Mouse (Mus musculus) neural tube, embryonic 11.5 days (tissue): Measurements from ENCODE around the gene Trmt61a. TPM values are rescaled to one million over a fixed set of nuclear protein-coding genes. Genes with fewer than 3 reads are reported as not detected.

Experiments used
- ATAC-seq: fragments of 200-750 bp; cut with Nextera tagmentation; 2 replicates; pipeline ENCODE4 v1.8.0; 2017; ENCODE audit warnings: moderate number of reproducible peaks, mild to moderate bottlenecking, moderate TSS enrichment, moderate library complexity; ENCODE audit not compliant: insufficient read depth, low FRiP score, low TSS enrichment
- DNase-seq: peaks from one replicate; pipeline ENCODE4 v3.0.0-alpha.2; 2015; ENCODE audit warnings: low spot score
- H3K27ac ChIP-seq: fragments of 300-500 bp; sonication (generic); 2 replicates; pipeline ENCODE4 v1.5.1; 2014; ENCODE audit warnings: low read depth, mild to moderate bottlenecking, low read length
- H3K27me3 ChIP-seq: fragments of 300-500 bp; sonication (generic); 2 replicates; pipeline ENCODE4 v1.6.1; 2014; ENCODE audit warnings: mild to moderate bottlenecking, low read length, mixed read lengths; ENCODE audit not compliant: control insufficient read depth, insufficient read depth
- H3K36me3 ChIP-seq: fragments of 300-500 bp; sonication (generic); 2 replicates; pipeline ENCODE4 v1.6.1; 2014; ENCODE audit warnings: mild to moderate bottlenecking, low read length, moderate library complexity, mixed read lengths; ENCODE audit not compliant: control insufficient read depth, insufficient read depth
- H3K4me1 ChIP-seq: fragments of 300-500 bp; sonication (generic); 2 replicates; pipeline ENCODE4 v1.6.1; 2014; ENCODE audit warnings: low read length, mixed read lengths; ENCODE audit not compliant: control insufficient read depth, insufficient read depth
- H3K4me2 ChIP-seq: fragments of 300-500 bp; sonication (generic); 2 replicates; pipeline ENCODE4 v1.6.1; 2014; ENCODE audit warnings: low read depth, mild to moderate bottlenecking, moderate library complexity
- H3K4me3 ChIP-seq: fragments of 300-500 bp; sonication (generic); 2 replicates; pipeline ENCODE4 v1.5.1; 2014; ENCODE audit warnings: low read depth, low read length
- H3K9ac ChIP-seq: fragments of 300-500 bp; sonication (generic); 2 replicates; pipeline ENCODE4 v1.6.1; 2014; ENCODE audit warnings: mild to moderate bottlenecking, low read length
- H3K9me3 ChIP-seq: fragments of 300-500 bp; sonication (generic); 2 replicates; pipeline ENCODE4 v1.6.1; 2016; ENCODE audit warnings: low read length; ENCODE audit not compliant: control insufficient read depth
- WGBS: fragments of 180-500 bp; shearing (Covaris S2); extraction: QIAGEN DNeasy Blood & Tissue Kit; methylation state at CpG from one replicate; pipeline ENCODE4 v1.1.7; 2014; 5-methylcytosine and 5-hydroxymethylcytosine counted together
- polyA plus RNA-seq: library from polyadenylated mRNA; unstranded; fragments of >200 nt; fragmentation: Nextera tagmentation; extraction: Ambion mirVana; gene quantifications from 2 replicates; pipeline ENCODE4 v1.2.1, GENCODE M21; 2014

Trmt61a gene
- polyA plus RNA-seq, 1 experiment from 2014 or later: 6.6 TPM

DNA sequence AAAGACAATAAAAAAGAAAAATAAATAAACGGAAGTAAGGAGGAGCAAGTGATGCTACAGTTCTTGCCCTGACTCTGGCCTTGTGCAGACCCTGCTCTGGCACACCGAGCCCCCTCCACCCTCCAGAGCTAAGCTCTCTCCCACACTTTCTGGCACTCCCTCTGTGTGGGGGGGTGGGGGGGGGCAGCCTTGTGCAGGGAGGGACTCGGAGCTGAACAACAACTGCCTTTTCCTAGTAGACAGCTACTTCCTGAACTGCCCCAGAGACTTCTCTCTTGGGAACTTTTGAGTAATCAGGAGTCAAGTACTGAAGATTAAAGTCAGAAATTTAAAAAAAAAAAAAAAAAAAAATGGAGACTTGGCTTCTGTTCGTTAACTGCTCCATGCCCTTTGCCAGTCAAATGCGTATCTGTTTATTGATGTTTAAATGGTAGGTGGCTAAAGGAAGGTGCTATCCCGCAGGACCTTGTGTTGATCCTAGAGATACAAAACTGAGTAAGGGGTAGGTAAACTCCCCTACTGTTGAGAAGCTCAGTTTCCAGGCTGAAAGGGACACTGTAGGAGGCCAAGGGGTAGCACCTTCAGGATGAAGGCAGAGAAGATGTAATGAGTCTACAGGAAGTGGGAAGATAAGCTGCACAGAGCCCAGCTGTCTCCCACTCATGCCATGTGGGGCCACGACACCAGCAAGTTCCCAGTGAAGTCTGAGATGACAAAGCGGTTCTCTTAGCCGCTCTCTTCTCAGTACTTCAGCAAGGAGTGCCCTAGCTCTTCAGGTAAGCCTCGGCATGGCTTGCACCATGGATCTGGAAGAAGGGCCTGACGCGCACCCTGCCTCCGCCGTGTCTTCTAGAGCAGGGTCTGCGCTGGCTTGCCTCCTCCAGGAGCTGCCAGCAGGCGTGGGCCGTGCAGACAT, 14.4 kb upstream of the Trmt61a start:
- H3K27ac ChIP-seq: peak overlapping the region; percentile 40; the same call in 1 of the 2 replicates
- no peaks in the 10 kb centered on the region for H3K27me3 ChIP-seq
- no peak overlapping the region for H3K9ac ChIP-seq
- ATAC-seq (no peak), DNase-seq (no peak)
- H3K9me3 ChIP-seq: no peaks in the 10 kb centered on the region
- no peak overlapping the region for H3K4me3 ChIP-seq
- H3K36me3 ChIP-seq: no peaks in the 10 kb centered on the region; the same call in 1 of the 2 replicates
- no peaks in the 10 kb centered on the region for H3K4me1 ChIP-seq
- 78% methylated on average over 17 of the region's 17 CpGs for WGBS
- no peak overlapping the region for H3K4me2 ChIP-seq

DNA sequence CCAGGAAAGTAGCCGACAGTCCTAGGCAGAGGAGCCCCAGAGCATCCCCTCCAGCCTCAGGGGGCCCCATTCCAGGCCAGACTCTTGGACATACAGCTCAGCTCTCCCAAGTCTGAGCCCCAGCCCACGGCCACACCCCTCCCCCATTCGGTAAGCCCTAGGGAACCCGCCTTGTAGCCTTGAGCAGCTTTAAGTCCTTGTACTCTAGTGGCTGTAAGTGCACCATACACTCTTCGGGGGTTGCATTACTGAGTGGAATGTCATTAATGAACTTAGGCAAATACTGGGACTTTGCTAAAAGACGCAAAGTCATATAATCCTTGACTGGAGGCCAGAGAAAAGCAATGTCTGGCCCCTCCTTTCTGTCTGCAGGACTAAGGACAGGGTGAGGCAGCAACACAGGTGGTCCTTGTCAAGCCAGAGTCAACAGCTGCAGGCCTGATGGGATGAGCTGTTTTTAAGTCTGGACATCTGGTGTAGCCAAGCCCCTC, 13.7 kb upstream of the Trmt61a start:
- H3K9ac ChIP-seq: no peak overlapping the region
- H3K4me2 ChIP-seq: no peak overlapping the region
- DNase-seq (no peak), ATAC-seq (no peak)
- no peaks in the 10 kb centered on the region for H3K27me3 ChIP-seq
- no peaks in the 10 kb centered on the region for H3K9me3 ChIP-seq
- H3K27ac ChIP-seq: peak overlapping the region; percentile 40; the same call in 1 of the 2 replicates
- no peak overlapping the region for H3K4me3 ChIP-seq
- H3K36me3 ChIP-seq: no peaks in the 10 kb centered on the region; the same call in 1 of the 2 replicates
- H3K4me1 ChIP-seq: no peaks in the 10 kb centered on the region
- WGBS: 53% methylated on average over 6 of the region's 6 CpGs

DNA sequence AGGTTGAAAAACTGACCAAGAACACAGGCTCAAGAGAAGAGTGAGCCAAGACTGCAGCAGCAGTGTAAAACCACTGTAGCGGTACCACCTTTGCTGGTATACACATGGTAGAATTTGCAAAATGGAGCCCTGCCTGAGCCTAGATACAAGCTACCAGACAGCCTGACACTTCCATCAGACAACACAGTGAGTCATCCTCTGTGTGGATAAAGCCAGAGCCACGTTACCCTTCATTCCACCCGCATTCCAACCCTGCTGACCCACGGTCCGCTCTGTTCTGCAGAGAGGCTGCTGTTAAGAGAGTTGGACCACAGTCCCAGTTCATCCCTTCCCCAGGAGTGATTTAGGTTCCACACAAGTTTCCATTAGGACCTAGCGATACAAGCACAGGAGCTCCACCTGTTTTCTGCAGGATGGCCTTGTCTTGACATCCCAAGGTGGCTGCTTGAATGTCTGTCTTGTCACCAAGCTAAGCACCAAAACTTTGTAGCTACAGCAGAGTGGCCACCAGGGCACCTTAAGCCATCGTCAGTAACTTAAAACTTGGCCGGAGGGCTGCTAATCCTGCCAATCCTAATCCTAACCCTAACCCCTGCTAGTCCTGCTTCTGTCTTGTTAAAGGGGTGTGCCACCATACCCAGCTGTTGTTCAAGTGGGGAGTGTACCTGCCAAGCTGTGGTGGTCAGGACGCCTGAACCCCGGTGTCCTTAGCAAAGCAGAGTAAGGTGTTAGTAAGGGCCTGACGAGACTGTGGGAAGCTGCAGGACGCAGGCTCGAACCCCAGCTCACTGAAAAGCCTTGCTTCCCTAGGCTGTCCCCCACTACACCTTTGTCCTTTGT, 12.6 kb upstream of the Trmt61a start:
- DNase-seq: no peak
- Histone ChIP-seq H3K4me2 (no peak overlapping the region), H3K27ac (no peak overlapping the region), H3K36me3 (no peaks in the 10 kb centered on the region), H3K27me3 (no peaks in the 10 kb centered on the region), H3K9me3 (no peaks in the 10 kb centered on the region), H3K4me3 (no peak overlapping the region), H3K9ac (no peak overlapping the region), H3K4me1 (peaks cover 6% of the 10 kb centered on the region)
- no peak for ATAC-seq
- 84% methylated on average over 13 of the region's 13 CpGs for WGBS

DNA sequence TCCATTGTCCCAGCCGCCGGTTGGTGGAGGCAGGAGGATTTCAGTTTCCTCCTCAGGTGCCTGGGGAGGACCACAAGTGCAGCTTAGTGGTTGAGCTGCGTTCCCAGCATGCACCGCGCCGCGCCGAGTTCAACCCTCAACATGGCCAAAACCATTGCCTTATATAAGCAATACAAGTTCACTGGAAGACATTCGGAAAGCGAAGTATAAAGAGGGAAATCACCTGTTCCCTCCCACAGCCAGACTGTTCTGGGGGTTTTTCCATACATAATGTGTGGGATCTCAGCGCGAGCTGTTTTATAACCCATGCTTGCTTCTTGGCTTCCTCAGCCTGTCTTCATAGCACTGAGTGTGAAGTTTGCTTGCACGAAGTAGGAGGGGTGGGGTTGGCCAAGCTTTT, 11.5 kb upstream of the Trmt61a start:
- Histone ChIP-seq H3K4me2 (no peak overlapping the region), H3K27me3 (no peaks in the 10 kb centered on the region), H3K27ac (no peak overlapping the region), H3K36me3 (no peaks in the 10 kb centered on the region), H3K9ac (no peak overlapping the region), H3K9me3 (no peaks in the 10 kb centered on the region), H3K4me1 (peaks cover 9% of the 10 kb centered on the region), H3K4me3 (no peak overlapping the region)
- 77% methylated on average over 13 of the region's 13 CpGs for WGBS
- ATAC-seq (no peak), DNase-seq (no peak)

DNA sequence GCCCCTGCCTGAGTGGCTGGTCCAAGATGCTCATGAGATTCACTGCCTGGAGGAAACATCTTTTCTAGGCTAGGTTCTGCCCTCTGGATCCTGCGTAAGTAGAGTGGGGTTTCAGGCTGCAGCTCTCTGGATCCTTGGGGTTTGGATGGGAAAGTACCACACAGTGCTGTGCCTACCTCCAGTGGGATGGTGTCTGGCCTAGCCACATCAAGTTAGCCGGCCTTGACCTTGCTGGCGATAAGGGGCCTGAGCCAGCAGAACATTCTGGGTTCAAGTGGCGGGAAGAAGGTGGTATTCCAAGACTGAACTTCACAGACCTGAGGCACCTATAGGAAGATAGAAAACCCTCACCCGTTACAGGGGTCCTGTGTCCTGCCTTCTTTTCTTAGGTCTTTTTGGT, 10.5 kb upstream of the Trmt61a start:
- H3K4me1 ChIP-seq: peaks cover 10% of the 10 kb centered on the region

DNA sequence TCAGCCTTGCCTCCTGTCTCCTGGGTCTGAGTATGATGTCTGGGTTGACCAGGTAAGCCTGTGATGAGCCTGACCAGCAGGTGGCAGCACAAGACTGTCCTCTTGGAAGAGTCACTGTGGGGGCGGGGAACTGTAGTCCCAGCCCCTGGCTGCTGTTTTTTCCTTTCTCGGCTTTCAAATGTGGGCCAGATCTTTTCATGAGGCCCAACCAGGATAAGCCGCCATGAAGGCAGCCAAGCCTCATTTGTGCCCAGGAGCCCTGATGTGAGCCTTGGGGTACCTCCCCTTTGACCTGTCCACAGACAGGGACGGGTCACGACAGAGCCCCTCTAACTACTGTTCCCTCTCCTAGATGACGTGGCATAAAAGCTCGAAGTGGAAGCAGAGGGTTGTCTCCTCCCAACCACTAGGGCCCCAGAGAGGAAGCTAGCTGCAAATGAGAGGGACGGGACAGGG, 9.4 kb upstream of the Trmt61a start:
- no peak overlapping the region; the same call in 1 of the 2 replicates for H3K9ac ChIP-seq

More for the DNA sequence above, 10.5 kb upstream of the Trmt61a start:
- 92% methylated on average over 5 of the region's 5 CpGs for WGBS
- Histone ChIP-seq H3K4me2 (no peak overlapping the region), H3K9ac (no peak overlapping the region), H3K27me3 (no peaks in the 10 kb centered on the region), H3K36me3 (no peaks in the 10 kb centered on the region), H3K9me3 (no peaks in the 10 kb centered on the region), H3K27ac (no peak overlapping the region), H3K4me3 (no peak overlapping the region)
- ATAC-seq: no peak
- DNase-seq: no peak

DNA sequence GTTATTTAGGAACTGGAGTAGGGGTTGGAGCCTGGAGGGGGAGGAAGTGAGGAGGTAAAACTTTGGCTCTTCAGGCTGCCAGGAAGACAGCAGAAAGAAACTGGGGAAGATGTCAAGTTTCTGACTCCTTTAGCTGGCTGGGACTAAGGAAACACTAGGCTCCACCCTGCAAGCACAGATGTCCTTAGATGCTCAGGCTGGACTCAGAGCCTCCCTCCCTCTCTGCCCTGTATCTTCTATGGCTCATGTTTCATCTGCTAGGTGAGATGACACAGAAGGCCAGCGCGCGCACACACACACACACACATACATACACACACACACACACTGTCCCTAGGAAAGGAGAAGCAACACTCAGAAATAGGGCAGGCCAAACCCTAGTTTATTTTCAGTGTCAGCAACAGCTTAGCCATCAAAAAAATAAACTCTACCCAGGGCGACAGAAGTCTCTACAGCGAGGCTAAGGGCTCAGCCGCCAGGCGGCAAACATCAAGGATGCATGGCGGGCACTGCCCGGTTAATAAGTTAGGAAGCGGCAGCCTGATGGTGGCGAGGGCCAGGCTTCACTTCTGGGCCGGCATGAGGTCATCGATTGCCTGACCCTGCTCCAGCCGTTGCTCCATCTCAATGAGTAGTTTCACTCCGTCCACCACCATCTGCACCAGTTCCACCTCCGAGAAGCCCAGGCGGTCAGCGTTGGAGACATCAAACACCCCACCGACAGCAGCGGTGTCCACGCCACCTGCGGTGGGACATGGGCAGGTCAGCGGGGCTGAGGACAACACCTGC, 8.7 kb upstream of the Trmt61a start:
- Histone ChIP-seq H3K27ac (0 out of 2 replicates have a peak overlapping the region, but pooled peaks have one; percentile 54), H3K9me3 (no peaks in the 10 kb centered on the region), H3K27me3 (peaks cover 6% of the 10 kb centered on the region), H3K4me3 (peak overlapping the region; percentile 83), H3K4me2 (peak overlapping the region; percentile 88), H3K36me3 (no peaks in the 10 kb centered on the region), H3K9ac (peak overlapping the region; percentile 20), H3K4me1 (peaks cover 14% of the 10 kb centered on the region)
- 62% methylated on average over 23 of the region's 23 CpGs for WGBS
- no peak for ATAC-seq
- DNase-seq: no peak

More for the DNA sequence above, 9.4 kb upstream of the Trmt61a start:
- Histone ChIP-seq H3K27ac (peak overlapping the region; percentile 54; the same call in 1 of the 2 replicates), H3K4me1 (peaks cover 14% of the 10 kb centered on the region), H3K9me3 (no peaks in the 10 kb centered on the region), H3K4me3 (0 out of 2 replicates have a peak overlapping the region, but pooled peaks have one; percentile 83), H3K36me3 (no peaks in the 10 kb centered on the region), H3K27me3 (peaks cover under 1% of the 10 kb centered on the region; the same call in 1 of the 2 replicates), H3K4me2 (peak overlapping the region; percentile 88)
- ATAC-seq: peak; percentile 58
- WGBS: under 1% methylated on average over 8 of the region's 8 CpGs
- peak; percentile 94 for DNase-seq

DNA sequence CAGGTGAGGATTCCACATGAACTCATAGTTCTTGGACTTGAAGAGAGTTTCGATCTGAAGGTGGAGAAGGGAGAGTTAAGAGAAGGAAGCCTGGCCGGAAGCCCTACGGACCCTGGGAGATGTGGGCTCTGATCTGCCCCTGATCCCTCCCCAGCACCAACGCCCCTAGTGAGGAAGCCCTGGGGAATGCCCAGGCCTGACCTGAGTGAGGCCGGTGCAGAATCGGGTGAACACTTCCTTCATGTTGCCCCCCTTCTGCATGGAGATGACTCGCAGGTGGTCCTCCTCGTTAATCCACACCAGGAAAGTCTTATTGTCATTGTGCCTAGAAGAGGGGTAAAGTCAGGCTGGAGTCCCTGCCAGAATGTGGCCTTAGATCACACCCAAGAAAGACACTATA, 7.9 kb upstream of the Trmt61a start:
- no peak overlapping the region for H3K27ac ChIP-seq
- H3K4me1 ChIP-seq: peaks cover 14% of the 10 kb centered on the region
- DNase-seq: no peak
- H3K27me3 ChIP-seq: peaks cover 6% of the 10 kb centered on the region
- ATAC-seq: no peak
- no peaks in the 10 kb centered on the region for H3K36me3 ChIP-seq
- H3K9ac ChIP-seq: peak overlapping the region; percentile 71
- WGBS: 42% methylated on average over 8 of the region's 8 CpGs
- no peaks in the 10 kb centered on the region for H3K9me3 ChIP-seq
- H3K4me3 ChIP-seq: peak overlapping the region; percentile 83
- peak overlapping the region; percentile 88 for H3K4me2 ChIP-seq
